Mouse (Mus musculus) urinary bladder, adult 18-20 months (tissue): Measurements from ENCODE around the gene Cst3.
A peak's percentile ranks its signal among the peaks of the same experiment; 100 is the strongest.

Experiments used
- DNase-seq, 2 experiments: peaks; one replicate each; pipeline ENCODE4 v3.0.0; 2022; ENCODE audit warnings: low spot score in 2 of 2, mixed read lengths in 2 of 2

The Cst3 gene

DNA sequence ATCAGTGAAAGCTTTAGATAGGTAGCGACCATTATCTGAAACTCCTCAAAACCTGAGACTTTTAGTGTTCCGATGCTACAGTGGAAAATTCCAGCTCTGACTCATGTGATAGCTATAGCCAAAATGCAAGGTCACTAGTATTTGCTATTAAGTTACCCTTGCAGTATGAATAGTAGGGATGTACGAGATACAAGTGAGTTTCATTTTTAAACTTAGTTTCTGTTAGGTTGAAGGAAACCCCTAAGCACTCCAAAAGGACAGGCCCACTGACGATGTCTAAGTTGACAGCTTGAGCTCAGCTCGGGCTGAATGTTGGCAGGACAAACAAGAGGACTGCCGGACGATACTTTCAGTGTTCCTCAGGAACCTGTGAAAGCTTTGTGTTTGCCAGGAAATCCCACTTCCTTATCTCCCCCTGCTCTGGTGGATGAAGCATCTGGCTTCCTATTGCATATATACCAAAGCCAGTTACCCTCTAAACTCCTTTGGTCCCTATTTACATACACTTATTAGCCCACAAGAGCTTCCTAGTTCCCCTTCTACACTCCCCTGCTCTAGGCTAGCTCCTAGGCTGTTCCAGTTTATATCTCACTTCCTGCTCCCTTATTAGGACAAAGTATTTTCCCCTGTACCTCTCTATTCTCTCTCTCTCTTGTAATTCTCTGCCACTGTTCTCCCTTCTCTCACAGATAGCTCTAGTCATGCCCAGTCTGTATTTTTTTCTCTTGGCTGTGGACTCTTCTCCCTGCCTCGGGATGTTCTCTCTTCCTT lies 18.7 kb downstream of the Cst3 start:
- no peak for DNase-seq

DNA sequence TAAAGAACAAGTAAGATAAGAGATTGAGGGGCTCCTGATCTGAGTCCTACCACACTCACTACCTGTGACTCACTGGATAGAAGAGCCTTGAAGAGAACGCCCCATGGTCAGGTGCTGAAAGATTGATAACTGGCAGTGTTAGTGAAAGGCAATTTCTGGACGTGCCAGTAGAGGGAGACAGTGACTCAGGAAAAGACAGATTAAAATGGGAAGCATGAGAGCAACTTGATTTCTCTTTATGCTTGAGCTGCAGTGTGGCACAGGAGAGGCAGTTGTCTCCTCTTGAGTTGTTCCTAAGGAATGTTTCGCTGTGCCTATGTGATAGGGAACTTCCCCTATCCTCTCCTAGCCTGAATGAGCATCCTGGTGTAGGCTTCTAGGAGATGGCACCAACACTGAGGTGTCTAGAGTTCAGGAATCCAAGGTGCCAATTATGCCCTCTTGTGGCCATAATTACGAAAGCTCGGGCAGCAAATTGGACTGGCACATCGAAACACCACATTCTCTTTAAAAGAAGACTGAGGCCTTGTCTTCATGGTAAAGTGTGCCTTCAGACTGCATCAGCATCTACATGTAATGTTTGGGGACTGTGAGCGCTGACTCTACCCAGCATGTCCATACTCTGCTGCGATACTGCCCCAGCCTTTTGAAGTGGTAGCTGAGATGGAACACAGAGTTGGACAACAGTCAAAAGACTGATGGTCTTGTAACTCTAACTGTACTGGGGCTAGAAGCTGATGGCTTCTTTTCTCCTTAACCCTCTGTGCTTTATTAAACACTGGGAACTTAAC lies 24.2 kb downstream of the Cst3 start:
- peak; percentile 67 to 72 for DNase-seq

DNA sequence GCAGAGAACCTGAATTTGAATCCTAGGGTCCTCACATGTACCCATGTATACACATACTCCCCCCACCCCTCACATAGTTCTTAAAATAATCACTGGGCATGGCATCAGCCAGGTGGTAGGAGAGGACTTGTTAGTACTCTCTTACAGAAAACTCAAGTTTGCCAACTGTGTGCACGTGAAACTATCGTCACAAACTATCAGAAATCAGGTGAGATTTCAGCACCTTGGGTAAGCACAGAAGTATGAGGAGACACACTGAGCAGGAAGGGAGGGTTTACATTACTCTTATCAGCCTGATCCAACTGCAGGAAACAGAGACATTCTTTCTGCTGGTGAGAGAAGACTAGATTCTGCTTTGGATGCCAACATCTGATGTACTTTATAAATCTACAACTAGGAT lies 36.3 kb downstream of the Cst3 start:
- no peak for DNase-seq

DNA sequence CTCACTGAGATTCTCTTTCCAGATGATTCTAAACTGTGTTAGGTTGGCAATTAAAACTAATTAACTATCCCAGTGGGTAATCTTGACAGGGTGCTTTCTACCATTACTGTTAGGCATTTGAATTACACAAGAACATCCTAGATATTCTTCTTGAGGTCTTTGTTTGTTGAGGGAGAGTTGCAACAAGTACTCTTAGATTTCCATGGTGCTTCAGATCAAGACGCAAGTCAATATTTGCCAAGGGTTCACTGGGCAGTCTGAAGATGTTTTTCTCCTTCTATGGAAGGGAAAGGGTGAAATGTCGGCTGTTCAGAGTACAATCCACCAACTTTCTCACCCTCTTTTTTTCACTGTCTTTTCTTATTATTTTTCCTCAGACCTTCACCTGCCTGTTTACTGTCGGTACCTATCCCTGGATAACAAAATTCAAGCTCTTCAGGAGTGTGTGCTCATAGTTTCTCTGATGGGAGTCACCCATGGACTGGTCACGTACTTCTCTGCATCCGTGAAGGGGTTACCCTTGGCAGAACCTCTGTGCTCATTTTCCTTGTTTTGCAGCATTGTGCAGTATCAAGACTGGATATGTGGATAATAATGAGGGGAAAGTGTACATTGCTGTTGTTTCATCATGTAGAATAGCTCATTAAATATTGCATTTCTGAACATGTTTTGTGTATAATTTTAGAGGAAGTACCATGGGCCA lies 37.3 kb downstream of the Cst3 start:
- no peak for DNase-seq

DNA sequence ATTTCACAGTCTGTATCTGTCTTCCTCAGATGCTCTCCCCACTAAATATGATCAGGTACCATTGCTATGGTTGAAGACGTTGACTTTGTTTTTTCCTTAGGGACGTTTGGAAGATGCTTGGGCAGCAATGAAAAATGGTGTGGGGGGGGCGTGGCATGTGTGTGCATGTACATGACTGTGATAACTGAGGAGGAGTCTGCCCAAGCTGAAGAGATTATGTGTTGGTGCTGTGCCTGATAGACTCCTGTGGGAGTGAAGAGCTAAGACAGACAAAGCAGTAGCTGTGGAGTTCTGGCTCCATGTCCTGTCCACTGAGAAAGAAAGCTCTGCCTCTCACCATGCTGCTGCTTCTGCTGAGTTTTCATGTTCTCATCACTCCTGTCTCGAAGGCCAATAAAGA lies 40.6 kb downstream of the Cst3 start, which contains the start of gene Cst9:
TSS of gene Cst9 (plus strand) at position 236 of the 400 bp plus-strand sequence.
- no peak for DNase-seq

DNA sequence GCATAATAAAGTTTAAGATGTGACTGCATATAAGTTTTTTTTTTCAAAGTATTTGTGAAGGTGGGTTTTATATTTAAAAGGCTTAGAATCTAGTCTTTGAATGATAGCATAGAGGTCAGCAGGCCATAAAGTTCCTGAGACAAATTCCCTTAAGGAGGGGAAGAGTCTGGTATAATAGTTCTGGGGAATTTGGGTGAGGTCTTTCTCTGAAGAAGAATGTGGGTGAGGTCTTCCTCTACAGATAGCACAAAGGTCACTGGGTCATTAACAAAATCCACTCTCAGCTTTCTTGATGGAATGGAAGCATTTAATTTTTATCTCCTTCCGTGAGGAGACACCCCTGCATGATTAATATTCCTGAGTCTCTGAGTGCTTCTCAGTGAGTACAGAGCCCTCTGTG lies 49.5 kb downstream of the Cst3 start:
- DNase-seq, result no peak
